Mouse (Mus musculus) liver, embryonic 12.5 days (tissue): ENCODE measurements at regions not wholly inside any gene's neighbourhood (a gene's known extent, or its start where the extent isn't known, plus 50 kb on each side); places are given as distances from the start of the nearest gene placed in this dataset.

Experiments
- ATAC-seq: fragments of 200-750 bp; cut with Nextera tagmentation; 2 replicates; pipeline ENCODE4 v1.8.0; 2017; ENCODE audit warnings: moderate number of reproducible peaks, mild to moderate bottlenecking, moderate library complexity
- H3K27ac ChIP-seq: fragments of 300-500 bp; sonication (generic); 2 replicates; pipeline ENCODE4 v1.5.1; 2016; ENCODE audit warnings: mild to moderate bottlenecking
- H3K27me3 ChIP-seq: fragments of 300-500 bp; sonication (generic); replicated peaks from 2 replicates; pipeline ENCODE4 v1.6.1; 2016; ENCODE audit warnings: mild to moderate bottlenecking, moderate library complexity
- H3K36me3 ChIP-seq: fragments of 300-500 bp; sonication (generic); 2 replicates; pipeline ENCODE4 v1.6.1; 2016; ENCODE audit warnings: mild to moderate bottlenecking, moderate library complexity
- H3K4me1 ChIP-seq: fragments of 300-500 bp; sonication (generic); 2 replicates; pipeline ENCODE4 v1.6.1; 2016
- H3K4me2 ChIP-seq: fragments of 300-500 bp; sonication (generic); 2 replicates; pipeline ENCODE4 v1.6.1; 2016; ENCODE audit warnings: mild to moderate bottlenecking, moderate library complexity
- H3K4me3 ChIP-seq: fragments of 300-500 bp; sonication (generic); 2 replicates; pipeline ENCODE4 v1.5.1; 2016; ENCODE audit warnings: mild to moderate bottlenecking, moderate library complexity
- H3K9ac ChIP-seq: fragments of 300-500 bp; sonication (generic); 2 replicates; pipeline ENCODE4 v1.6.1; 2016; ENCODE audit warnings: mild to moderate bottlenecking, moderate library complexity
- H3K9me3 ChIP-seq: fragments of 300-500 bp; sonication (generic); replicated peaks from 2 replicates; pipeline ENCODE4 v1.6.1; 2016; ENCODE audit warnings: mild to moderate bottlenecking, moderate library complexity
- WGBS: fragments of 180-500 bp; shearing (Covaris S2); methylation state at CpG from one replicate; pipeline ENCODE4 v1.1.7; 2016; ENCODE audit not compliant: insufficient replicate concordance; 5-methylcytosine and 5-hydroxymethylcytosine counted together

DNA sequence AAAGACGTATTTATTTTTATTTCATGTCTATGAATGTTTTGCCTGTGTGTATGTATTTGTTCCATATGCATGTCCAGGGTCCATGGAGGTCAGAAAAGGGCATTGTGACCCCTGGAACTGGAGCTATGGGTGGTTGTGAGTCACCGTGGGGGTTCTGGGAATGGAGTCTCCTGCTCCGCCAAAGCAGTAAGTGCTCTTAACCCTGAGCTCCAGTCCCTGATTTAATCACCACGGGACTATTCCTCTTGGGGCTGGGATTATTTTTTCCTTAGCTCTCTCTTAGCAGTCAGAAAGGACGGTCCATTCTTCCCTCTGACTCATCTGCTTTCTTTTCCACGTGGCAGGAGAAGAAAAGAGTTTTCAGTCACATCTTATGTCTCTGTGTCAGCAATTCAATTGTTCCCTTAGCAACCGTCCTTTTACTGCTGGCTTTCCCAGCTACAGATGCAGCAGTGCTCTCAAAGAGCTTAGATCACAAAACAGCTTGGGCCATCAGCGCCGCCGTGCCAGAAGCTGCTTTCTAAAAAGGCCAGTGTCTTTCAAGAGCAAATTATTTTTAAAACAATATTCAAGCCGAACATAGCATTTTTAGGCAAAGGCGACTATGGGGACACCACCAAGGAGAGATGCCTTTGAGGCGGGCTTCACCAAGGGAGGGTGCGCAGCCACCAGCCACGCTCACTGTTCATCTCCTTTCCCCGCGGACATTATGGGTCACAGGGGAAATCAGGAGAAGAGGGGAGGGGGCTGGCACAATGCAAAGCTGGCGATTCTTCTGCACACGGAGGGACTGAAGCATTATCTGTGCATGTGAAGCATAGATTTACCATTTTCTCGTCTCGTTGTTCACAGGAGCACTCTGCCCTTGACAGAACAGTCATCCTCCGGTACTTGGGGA lies 110.8 kb downstream of the Map3k7 start:
- ATAC-seq = no peak
- no peaks in the 10 kb centered on the region for H3K4me1 ChIP-seq
- H3K27me3 ChIP-seq = 0 out of 2 replicates have a peak, but pooled peaks cover 4% of the 10 kb centered on the region
- peaks cover 4% of the 10 kb centered on the region; the same call in 1 of the 2 replicates for H3K9me3 ChIP-seq
- no peak overlapping the region for H3K27ac ChIP-seq
- no peak overlapping the region for H3K4me3 ChIP-seq
- H3K36me3 ChIP-seq = no peaks in the 10 kb centered on the region
- WGBS = 34% methylated on average over 22 of the region's 22 CpGs
- peak overlapping the region; percentile 0; the same call in 1 of the 2 replicates for H3K4me2 ChIP-seq
- no peak overlapping the region for H3K9ac ChIP-seq

DNA sequence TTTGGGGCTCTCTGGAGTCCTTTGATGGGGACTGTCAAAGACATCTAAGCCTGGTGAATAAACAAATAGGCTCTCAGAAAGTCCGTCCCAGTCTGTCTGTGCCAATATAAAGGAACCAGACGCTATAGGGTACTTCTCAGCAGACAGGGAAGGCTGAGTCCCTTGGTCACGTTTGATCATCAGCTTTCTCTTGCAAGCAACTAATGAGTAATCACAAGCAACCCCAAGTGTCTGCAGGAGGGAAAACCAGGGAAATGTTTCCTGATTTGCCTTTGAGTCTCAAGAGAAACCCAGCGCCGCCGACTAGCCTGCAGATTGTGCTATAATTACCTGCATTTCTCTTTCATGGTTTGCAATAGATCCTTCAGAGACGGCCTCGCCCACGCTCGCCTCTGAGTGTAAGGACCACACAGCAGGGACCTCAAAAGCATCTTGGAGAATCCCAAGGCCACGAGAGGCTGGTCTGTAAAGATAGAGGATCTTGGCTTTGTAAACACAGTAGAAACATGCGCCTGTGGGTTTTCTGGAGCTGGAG lies 112.6 kb downstream of the Map3k7 start:
- 70% methylated on average over 12 of the region's 12 CpGs for WGBS
- H3K9ac ChIP-seq = no peak overlapping the region
- no peaks in the 10 kb centered on the region for H3K4me1 ChIP-seq
- no peaks in the 10 kb centered on the region for H3K9me3 ChIP-seq
- ATAC-seq = no peak
- H3K27ac ChIP-seq = no peak overlapping the region
- H3K27me3 ChIP-seq = 0 out of 2 replicates have a peak, but pooled peaks cover 4% of the 10 kb centered on the region
- H3K4me3 ChIP-seq = no peak overlapping the region
- no peaks in the 10 kb centered on the region for H3K36me3 ChIP-seq
- no peak overlapping the region for H3K4me2 ChIP-seq

DNA sequence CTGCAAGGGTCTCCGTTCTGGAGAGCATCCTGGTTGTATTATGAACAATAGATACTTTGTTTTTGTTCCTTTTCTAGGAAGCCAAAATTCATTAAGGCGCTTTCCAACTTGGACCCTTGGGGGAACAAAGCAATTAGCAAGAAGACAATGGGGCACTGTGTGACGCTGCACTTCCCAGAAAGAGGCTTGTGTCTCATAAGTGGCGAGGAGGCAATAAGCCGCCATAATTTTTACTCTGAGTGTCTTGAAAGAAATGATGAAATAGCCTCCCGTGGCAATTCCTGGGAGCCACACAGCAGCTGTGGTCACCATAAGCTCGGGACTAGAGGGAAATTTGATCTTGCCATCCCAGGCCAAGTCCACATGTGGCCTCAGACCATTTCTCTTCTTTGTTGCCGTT lies 119.6 kb downstream of the Map3k7 start:
- Histone ChIP-seq H3K9ac (no peak overlapping the region), H3K27ac (no peak overlapping the region), H3K36me3 (no peaks in the 10 kb centered on the region), H3K27me3 (no peaks in the 10 kb centered on the region), H3K4me3 (no peak overlapping the region), H3K9me3 (no peaks in the 10 kb centered on the region), H3K4me2 (no peak overlapping the region), H3K4me1 (no peaks in the 10 kb centered on the region)
- WGBS = 71% methylated on average over 8 of the region's 8 CpGs
- ATAC-seq = no peak

DNA sequence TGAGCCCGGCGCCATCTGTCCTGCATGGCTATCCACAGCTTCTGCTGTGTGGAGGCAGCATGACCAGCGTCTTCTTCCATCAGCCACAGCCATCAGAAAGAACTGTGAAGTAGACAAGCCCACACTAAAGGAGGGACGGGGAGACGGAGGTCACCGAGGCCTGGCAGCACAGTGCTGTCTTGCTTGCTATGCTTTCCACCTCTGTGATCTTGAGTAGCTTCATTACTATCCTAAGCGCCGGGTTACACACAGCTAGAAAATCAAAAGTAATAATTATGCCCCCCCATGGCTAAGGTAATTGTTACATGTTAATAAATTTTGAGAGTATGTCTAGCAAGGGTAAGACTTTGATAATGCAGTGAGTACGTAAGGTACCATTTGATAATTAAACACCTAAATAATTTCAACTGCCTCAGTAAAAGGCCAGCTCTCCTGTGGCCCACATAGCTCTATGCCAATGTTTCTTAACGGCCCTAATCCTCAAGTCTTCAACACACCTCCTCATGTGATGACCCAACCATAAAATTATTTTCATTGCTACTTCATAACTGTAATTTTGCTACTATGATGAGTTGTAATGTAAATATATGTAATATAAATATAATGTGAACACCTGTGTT lies 120.5 kb downstream of the Map3k7 start:
- no peaks in the 10 kb centered on the region for H3K27me3 ChIP-seq
- 78% methylated on average over 10 of the region's 10 CpGs for WGBS

DNA sequence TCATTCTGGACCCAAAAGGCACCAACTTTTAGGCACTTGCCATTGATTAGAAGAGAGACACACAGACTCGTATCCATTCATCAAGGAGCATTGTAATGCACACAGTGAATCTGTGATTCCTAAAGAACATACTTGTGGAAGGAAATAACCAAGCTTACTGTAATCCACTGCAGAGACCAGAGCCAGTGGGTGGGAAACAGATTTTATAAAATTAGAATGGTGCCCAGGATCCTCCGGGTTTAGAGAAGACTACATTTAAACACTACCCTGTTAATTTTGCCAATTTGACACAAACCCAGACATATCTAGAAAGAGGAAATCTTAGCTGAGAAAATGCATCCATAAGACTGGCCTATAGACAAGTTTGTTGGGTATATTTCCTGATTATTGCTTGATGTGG lies 121.1 kb downstream of the Map3k7 start:
- no peaks in the 10 kb centered on the region for H3K27me3 ChIP-seq
- no peaks in the 10 kb centered on the region for H3K36me3 ChIP-seq
- H3K4me1 ChIP-seq = no peaks in the 10 kb centered on the region
- no peak overlapping the region for H3K4me2 ChIP-seq
- no peak overlapping the region for H3K4me3 ChIP-seq
- ATAC-seq = no peak
- no peak overlapping the region for H3K27ac ChIP-seq
- H3K9me3 ChIP-seq = no peaks in the 10 kb centered on the region
- WGBS = 76% methylated on average over 2 of the region's 2 CpGs
- H3K9ac ChIP-seq = no peak overlapping the region

More for the DNA sequence above, 120.5 kb downstream of the Map3k7 start:
- Histone ChIP-seq H3K4me1 (no peaks in the 10 kb centered on the region), H3K9ac (no peak overlapping the region), H3K27ac (no peak overlapping the region), H3K36me3 (no peaks in the 10 kb centered on the region), H3K4me3 (no peak overlapping the region), H3K9me3 (no peaks in the 10 kb centered on the region), H3K4me2 (no peak overlapping the region)
- no peak for ATAC-seq

DNA sequence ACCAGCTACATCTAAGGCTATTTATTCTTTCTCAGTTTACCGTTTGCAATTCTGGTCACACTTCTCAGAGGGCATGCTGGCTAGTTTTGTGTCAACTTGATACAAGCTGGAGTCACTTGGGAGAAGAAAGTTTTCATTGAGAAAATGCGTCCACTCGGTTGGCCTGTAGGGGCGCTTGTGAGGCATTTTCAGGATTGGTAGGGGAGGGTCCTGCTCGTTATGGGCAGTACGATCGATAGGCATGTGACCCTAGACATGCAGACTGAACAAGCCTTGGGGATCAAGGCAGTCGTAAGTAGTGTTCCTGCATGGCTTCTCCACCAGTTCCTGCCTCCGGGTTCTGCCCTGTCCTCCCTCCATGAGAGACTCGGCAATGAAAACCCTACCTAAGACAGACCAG lies 127.2 kb downstream of the Map3k7 start:
- Histone ChIP-seq H3K27me3 (no peaks in the 10 kb centered on the region), H3K9ac (no peak overlapping the region), H3K36me3 (no peaks in the 10 kb centered on the region), H3K4me2 (no peak overlapping the region), H3K4me1 (no peaks in the 10 kb centered on the region), H3K4me3 (no peak overlapping the region), H3K27ac (no peak overlapping the region), H3K9me3 (no peaks in the 10 kb centered on the region)
- no peak for ATAC-seq
- WGBS = 71% methylated on average over 10 of the region's 10 CpGs

DNA sequence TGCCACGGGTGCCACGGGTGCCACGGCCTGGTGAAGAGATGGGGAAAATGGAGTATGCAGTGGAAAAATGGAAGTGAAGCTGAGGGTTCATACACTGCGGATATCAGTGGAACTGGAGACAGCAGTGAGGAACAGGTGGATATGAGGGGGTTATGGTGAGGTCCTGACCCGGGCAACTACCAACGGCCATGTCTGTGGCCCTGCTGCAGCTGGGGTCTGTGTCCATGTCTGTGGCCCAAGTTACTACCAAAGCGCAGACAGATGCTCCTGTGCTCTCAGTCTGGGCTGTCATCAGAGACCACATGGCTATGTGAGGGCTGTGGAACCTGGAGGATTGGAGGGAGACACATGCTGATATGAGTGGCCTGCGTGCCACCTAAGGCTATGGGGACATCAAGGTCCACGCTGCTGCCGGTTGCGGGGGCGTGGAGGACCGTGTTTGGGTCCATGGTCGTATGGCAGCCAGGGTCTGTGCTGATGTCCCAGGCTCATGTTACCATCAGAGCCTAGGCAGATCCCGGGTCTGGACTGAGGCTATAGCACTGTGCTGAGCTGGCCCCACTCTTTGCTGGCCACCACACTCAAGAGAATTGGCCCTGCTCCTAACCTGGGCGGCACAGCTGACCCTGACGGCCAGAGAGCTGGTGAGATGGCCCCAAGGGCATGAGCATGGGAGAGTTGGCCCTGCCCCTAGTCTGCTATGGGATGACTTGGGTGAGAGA lies 128.6 kb downstream of the Map3k7 start:
- ATAC-seq = no peak
- H3K4me3 ChIP-seq = no peak overlapping the region
- no peak overlapping the region for H3K27ac ChIP-seq
- no peak overlapping the region for H3K9ac ChIP-seq
- H3K9me3 ChIP-seq = no peaks in the 10 kb centered on the region
- no peaks in the 10 kb centered on the region for H3K36me3 ChIP-seq
- no peak overlapping the region for H3K4me2 ChIP-seq
- no peaks in the 10 kb centered on the region for H3K27me3 ChIP-seq
- no peaks in the 10 kb centered on the region for H3K4me1 ChIP-seq
- 87% methylated on average over 17 of the region's 17 CpGs for WGBS

DNA sequence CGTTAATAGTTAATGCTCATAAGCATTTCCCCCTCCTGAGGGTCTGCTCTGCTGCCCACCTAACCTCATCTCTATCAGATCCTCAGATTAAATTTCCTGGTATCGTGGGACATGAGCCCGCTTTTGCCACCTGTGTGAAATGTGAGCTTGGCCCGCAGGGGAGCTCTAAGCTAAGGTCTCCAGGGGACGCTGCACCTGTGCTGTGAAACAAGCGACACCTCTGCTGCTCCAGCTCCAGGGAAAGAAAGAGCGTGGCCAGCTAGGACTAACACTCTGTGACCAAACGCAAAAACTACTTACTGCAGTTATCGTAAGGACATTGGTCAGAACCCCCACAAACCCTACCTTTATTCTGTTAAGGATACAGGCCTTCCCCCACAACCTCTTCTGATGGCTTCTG lies 134.3 kb downstream of the Map3k7 start:
- no peak overlapping the region for H3K4me3 ChIP-seq
- H3K9ac ChIP-seq = no peak overlapping the region
- H3K4me2 ChIP-seq = no peak overlapping the region
- 74% methylated on average over 9 of the region's 9 CpGs for WGBS
- H3K36me3 ChIP-seq = no peaks in the 10 kb centered on the region
- H3K9me3 ChIP-seq = no peaks in the 10 kb centered on the region
- H3K27me3 ChIP-seq = no peaks in the 10 kb centered on the region
- H3K27ac ChIP-seq = no peak overlapping the region
- ATAC-seq = no peak
- no peaks in the 10 kb centered on the region; the same call in 1 of the 2 replicates for H3K4me1 ChIP-seq

DNA sequence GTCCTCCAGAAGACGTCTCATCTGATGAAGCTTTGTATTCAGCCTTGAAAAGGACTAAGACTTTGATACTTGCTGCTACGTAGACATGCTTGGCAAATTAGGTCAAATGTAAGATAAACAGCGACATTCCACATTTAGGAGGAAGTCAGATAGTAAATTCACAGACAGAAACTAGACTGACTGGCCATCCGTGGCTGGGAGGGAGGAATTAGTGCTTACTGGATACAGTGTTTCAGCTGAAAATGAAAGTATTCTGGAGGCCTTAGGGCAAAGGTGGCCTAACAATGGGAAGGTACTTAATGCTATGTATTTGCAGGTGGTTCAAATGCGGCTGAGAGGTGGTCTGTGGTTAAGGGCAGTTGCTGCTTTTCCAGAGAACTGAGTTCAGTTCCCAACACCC lies 137.1 kb downstream of the Map3k7 start:
- no peaks in the 10 kb centered on the region; the same call in 1 of the 2 replicates for H3K4me1 ChIP-seq
- no peaks in the 10 kb centered on the region for H3K36me3 ChIP-seq
- H3K27ac ChIP-seq = no peak overlapping the region
- no peak overlapping the region for H3K4me2 ChIP-seq
- H3K9ac ChIP-seq = no peak overlapping the region
- no peak overlapping the region for H3K4me3 ChIP-seq
- H3K27me3 ChIP-seq = no peaks in the 10 kb centered on the region
- 28% methylated on average over 5 of the region's 5 CpGs for WGBS
- ATAC-seq = no peak
- H3K9me3 ChIP-seq = no peaks in the 10 kb centered on the region

DNA sequence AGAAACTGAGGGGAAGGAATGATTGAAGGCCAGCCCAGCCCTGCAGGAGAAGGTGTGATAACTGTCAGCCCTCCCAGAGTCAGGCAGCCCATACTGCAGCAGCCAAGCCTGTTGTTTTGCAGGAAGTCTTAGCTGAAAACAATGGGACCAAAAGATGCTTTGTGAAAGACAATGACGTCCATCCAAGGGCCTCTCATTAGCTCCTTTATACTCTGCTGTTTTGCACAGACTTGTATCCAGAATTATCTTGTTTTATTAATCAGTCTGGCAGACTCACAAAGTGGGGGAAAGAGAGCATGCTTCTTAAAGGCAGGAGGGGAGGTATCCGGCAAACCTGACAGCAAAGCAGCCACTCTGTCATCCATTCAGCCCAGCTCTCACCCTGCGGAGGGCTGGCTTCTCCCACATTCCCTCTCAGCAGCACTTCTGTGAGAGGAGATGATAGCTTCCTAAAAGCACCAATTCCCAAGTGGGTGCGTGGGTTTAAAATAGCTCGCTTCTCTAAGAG lies 131.9 kb upstream of the Bach2 start:
- H3K27ac ChIP-seq = no peak overlapping the region
- no peaks in the 10 kb centered on the region for H3K9me3 ChIP-seq
- 40% methylated on average over 5 of the region's 5 CpGs for WGBS
- H3K27me3 ChIP-seq = no peaks in the 10 kb centered on the region
- ATAC-seq = no peak
- no peak overlapping the region for H3K9ac ChIP-seq
- H3K4me1 ChIP-seq = no peaks in the 10 kb centered on the region
- H3K4me2 ChIP-seq = no peak overlapping the region
- no peaks in the 10 kb centered on the region for H3K36me3 ChIP-seq
- no peak overlapping the region for H3K4me3 ChIP-seq

DNA sequence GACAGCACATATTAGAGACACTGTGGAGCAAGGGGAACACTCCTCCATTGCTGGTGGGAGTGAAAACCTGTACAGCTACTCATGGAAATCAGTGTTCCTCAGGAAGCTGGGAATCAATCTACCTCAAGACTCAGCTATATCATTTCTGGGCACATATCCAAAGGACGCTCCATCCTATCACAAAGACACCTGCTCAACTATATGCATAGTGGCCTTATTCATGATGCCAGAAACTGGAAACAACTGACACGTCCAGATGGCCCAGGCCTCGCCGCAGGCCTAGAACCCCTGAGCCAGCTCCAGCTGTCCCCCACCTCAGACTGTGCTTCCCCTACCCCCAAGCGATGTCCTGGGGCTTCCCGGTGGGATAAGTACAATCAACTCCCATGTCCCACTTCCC lies 116.3 kb upstream of the Bach2 start:
- H3K4me3 ChIP-seq = no peak overlapping the region
- H3K27ac ChIP-seq = no peak overlapping the region
- no peaks in the 10 kb centered on the region for H3K4me1 ChIP-seq
- WGBS = 77% methylated on average over 6 of the region's 6 CpGs
- no peaks in the 10 kb centered on the region for H3K36me3 ChIP-seq
- H3K4me2 ChIP-seq = no peak overlapping the region
- no peaks in the 10 kb centered on the region for H3K27me3 ChIP-seq
- H3K9me3 ChIP-seq = no peaks in the 10 kb centered on the region
- ATAC-seq = no peak
- no peak overlapping the region for H3K9ac ChIP-seq

DNA sequence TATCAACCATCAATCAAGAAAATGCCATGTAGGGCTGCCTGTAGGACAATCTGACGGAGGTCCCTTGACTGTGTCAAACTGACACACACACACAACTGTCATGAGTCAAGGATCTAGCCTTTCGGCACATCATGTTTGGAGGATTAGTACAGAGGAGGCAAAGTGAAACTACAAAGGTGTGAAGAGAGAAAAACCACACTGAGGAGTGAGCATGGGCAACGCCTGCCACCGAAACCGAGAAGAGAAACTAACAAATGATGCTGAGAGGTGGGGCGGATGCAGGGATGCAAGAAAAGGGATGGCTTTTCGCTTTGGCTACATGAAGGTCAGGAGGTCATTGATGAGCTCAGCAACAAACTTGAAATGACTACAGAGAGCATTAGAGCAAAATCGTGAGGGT lies 111.8 kb upstream of the Bach2 start:
- no peak overlapping the region for H3K4me3 ChIP-seq
- H3K4me1 ChIP-seq = no peaks in the 10 kb centered on the region
- no peak overlapping the region for H3K9ac ChIP-seq
- H3K4me2 ChIP-seq = no peak overlapping the region
- no peak overlapping the region for H3K27ac ChIP-seq
- no peak for ATAC-seq
- no peaks in the 10 kb centered on the region for H3K9me3 ChIP-seq
- H3K27me3 ChIP-seq = no peaks in the 10 kb centered on the region
- WGBS = 69% methylated on average over 8 of the region's 8 CpGs
- H3K36me3 ChIP-seq = no peaks in the 10 kb centered on the region
